Comparison of ENCODE assay signal across 10 mouse cellular contexts in genomic region chr2:66644384-66644783, GRCm38 (mm10). TPM values are rescaled to one million over a fixed set of nuclear protein-coding genes. Genes with fewer than 3 reads are reported as not detected.
DNase-seq lines count a peak whose midpoint lies in the region; ATAC-seq lines count a peak whose summit lies in the region.
"Had no signal": no experiment of that assay in that cellular context is flagged by ENCODE, and none has a peak within 500 bp of the region (broad histone marks: within the 10 kb centered on the region; RNA-seq: fewer than 3 reads in every experiment).

No protein-coding gene starts in this region.

- H3K4me3 ChIP-seq in limb, embryonic 13.5 days: no peak overlapping the region
- H3K4me3 ChIP-seq in limb, embryonic 10.5 days: no peak overlapping the region
- no peak overlapping the region for H3K4me3 ChIP-seq in midbrain, embryonic 13.5 days (replicated peaks)
- H3K4me3 ChIP-seq: limb, embryonic 15.5 days had no signal

- H3K9me3 ChIP-seq in limb, embryonic 13.5 days: no peaks in the 10 kb centered on the region
- H3K9me3 ChIP-seq in limb, embryonic 10.5 days (replicated peaks): no peaks in the 10 kb centered on the region
- no peaks in the 10 kb centered on the region for H3K9me3 ChIP-seq in midbrain, embryonic 13.5 days
- H3K9me3 ChIP-seq: limb, embryonic 15.5 days had no signal

- peak; percentile 75 for ATAC-seq in cerebellum, adult (ENCODE audit: insufficient number of reproducible peaks, low FRiP score, low TSS enrichment)
- peak; percentile 40; the same call in 1 of the 2 replicates for ATAC-seq in limb, embryonic 13.5 days (ENCODE audit: low FRiP score, low read depth)
- ATAC-seq in midbrain, embryonic 13.5 days: peak; percentile 60
- no peak for ATAC-seq in monocyte, adult 5-6 weeks (replicated peaks; ENCODE audit: insufficient number of reproducible peaks, low FRiP score, low TSS enrichment, poor library complexity, severe bottlenecking)

- no peaks in the 10 kb centered on the region for H3K4me1 ChIP-seq in limb, embryonic 13.5 days
- H3K4me1 ChIP-seq in limb, embryonic 10.5 days: no peaks in the 10 kb centered on the region
- H3K4me1 ChIP-seq in midbrain, embryonic 13.5 days (replicated peaks): no peaks in the 10 kb centered on the region
- H3K4me1 ChIP-seq: limb, embryonic 15.5 days had no signal

- no peaks in the 10 kb centered on the region for H3K36me3 ChIP-seq in limb, embryonic 13.5 days
- no peaks in the 10 kb centered on the region for H3K36me3 ChIP-seq in limb, embryonic 10.5 days
- no peaks in the 10 kb centered on the region for H3K36me3 ChIP-seq in midbrain, embryonic 13.5 days
- H3K36me3 ChIP-seq: limb, embryonic 15.5 days had no signal

- H3K27me3 ChIP-seq in limb, embryonic 13.5 days: no peaks in the 10 kb centered on the region
- no peaks in the 10 kb centered on the region for H3K27me3 ChIP-seq in limb, embryonic 10.5 days (ENCODE audit: low read depth, poor library complexity, severe bottlenecking)
- no peaks in the 10 kb centered on the region for H3K27me3 ChIP-seq in midbrain, embryonic 13.5 days
- H3K27me3 ChIP-seq: limb, embryonic 15.5 days had no signal

- 29% methylated on average over 5 of the region's 5 CpGs for WGBS in limb, embryonic 13.5 days
- WGBS in limb, embryonic 10.5 days: 37% methylated on average over 5 of the region's 5 CpGs
- 34% methylated on average over 5 of the region's 5 CpGs for WGBS in midbrain, embryonic 13.5 days

- H3K9ac ChIP-seq in limb, embryonic 13.5 days: no peak overlapping the region
- no peak overlapping the region for H3K9ac ChIP-seq in midbrain, embryonic 13.5 days (replicated peaks)
- H3K9ac ChIP-seq: limb, embryonic 15.5 days had no signal

- no peak overlapping the region for H3K4me2 ChIP-seq in limb, embryonic 13.5 days (replicated peaks)
- H3K4me2 ChIP-seq in midbrain, embryonic 13.5 days (replicated peaks): no peak overlapping the region
- H3K4me2 ChIP-seq: limb, embryonic 15.5 days had no signal

- no peak overlapping the region for H3K27ac ChIP-seq in limb, embryonic 13.5 days
- no peak overlapping the region for H3K27ac ChIP-seq in limb, embryonic 10.5 days
- H3K27ac ChIP-seq in midbrain, embryonic 13.5 days: no peak overlapping the region
- H3K27ac ChIP-seq: limb, embryonic 15.5 days had no signal

- no peak for DNase-seq in cerebellum, adult 9-11 months
- DNase-seq in limb, embryonic 10.5 days (ENCODE audit: low spot score): no peak
- peak; percentile 65 for DNase-seq in embryo, embryonic 11 days
- no peak for DNase-seq in adrenal gland, postnatal 4 days (ENCODE audit: low spot score in 2 of 2)

RNA-seq across cellular contexts. Expression of gene Scn9a, which starts 9.6 kb away (rescaled TPM):
- polyA plus RNA-seq in limb, embryonic 13.5 days (2015; fragmentation: Nextera tagmentation; extraction: Ambion mirVana): 1.1 and 1.4 TPM in 2 replicates
- 0.04 and 0.08 TPM in 2 replicates for polyA plus RNA-seq in limb, embryonic 10.5 days (2016; fragmentation: Nextera tagmentation; extraction: Ambion mirVana)
- 7.8 TPM in 2 replicates for polyA plus RNA-seq in midbrain, embryonic 13.5 days (2015; fragmentation: Nextera tagmentation; extraction: Ambion mirVana)
- total RNA-seq in monocyte, adult 5-6 weeks (2017): not detected in 3 replicates
- 1 to 10 TPM; 2.5 to 3.9 TPM for total RNA-seq in adrenal gland, postnatal 4 days (2021)
- polyA plus RNA-seq: spleen, adult 2 months had no signal
